Mouse (Mus musculus): ENCODE measurements around the gene Gsap.

DNA sequence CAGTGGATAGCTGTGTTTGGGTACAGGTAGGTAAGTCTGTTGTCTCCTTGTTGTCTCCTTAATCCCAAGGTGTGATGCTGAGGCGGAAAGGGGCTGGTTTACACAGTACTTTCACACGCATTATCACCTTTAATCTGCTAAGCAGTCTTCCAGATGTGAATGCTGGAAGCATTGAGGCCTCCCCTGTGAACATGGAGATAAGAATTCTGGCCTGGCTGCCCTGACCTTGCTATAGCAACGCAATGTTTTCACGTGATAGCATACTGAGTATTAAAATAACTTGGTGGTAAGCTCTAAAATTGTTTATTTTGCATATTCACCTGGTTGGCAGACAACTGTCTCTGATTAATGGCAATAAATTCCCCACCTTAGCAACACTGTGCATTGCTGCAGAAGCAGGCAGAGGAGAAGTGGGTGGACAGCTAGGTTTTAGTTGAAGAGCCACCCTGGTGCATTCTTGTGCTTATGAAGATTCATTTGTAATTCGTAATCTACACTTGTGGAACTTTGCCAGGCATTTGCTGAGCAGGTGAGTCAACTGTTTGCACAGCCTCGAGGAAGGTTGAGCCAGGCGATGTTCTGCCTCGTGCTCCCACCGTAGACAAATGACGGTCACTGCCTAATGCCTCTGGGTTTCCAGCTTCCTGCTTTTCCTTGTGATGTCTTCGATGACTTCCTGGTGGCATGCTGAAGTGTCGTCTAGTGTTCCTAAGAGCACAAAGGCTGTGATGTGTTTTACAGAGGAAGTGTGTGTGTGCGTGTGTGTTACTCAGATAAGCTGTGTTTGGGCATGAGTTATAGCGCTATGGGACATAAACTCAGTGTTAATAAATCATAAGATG is 31.6 kb downstream of the Gsap start:
- TF ChIP-seq CTCF (IDR thresholded peaks at IDR 0.05; ENCODE audit: control insufficient read depth, insufficient read depth, insufficient replicate concordance, low read depth, low read length): no peak
- TF ChIP-seq POLR2A (IDR thresholded peaks at IDR 0.05; ENCODE audit: control insufficient read depth, low read depth, low read length): no peak

All from testis, adult 2 months (tissue).